Mouse (Mus musculus) lung, adult 2 months (tissue): ENCODE measurements at regions not wholly inside any gene's neighbourhood (a gene's known extent, or its start where the extent isn't known, plus 50 kb on each side); places are given as distances from the start of the nearest gene placed in this dataset.

ENCODE experiments used
- CTCF ChIP-seq: fragments of 200-500 bp; IDR thresholded peaks from 2 replicates; pipeline ENCODE4 v1.5.1; 2011; ENCODE audit warnings: mild to moderate bottlenecking, low read length, control low read depth; ENCODE audit not compliant: insufficient read depth
- POLR2A ChIP-seq: fragments of 200-500 bp; IDR thresholded peaks from 2 replicates; pipeline ENCODE4 v1.6.1; 2011; ENCODE audit warnings: low read depth, mild to moderate bottlenecking, control low read depth, low read length, borderline replicate concordance; ENCODE audit errors: extremely low read depth

- no peak for TF ChIP-seq CTCF
- TF ChIP-seq POLR2A, result no peak
Observed at GRCm38 (mm10) chr1:64173708-64174107, 51.6 kb upstream of the Klf7 start.
